Mouse (Mus musculus) lung, embryonic 14.5 days (tissue): ENCODE data around the gene Mindy4. TPM values are rescaled to one million over a fixed set of nuclear protein-coding genes. Genes with fewer than 3 reads are reported as not detected.

ENCODE experiments used
- ATAC-seq: fragments of 200-750 bp; cut with Nextera tagmentation; 2 replicates; pipeline ENCODE4 v1.8.0; 2017; ENCODE audit warnings: mild to moderate bottlenecking, moderate TSS enrichment, moderate library complexity; ENCODE audit not compliant: insufficient read depth
- DNase-seq: peaks from one replicate; pipeline ENCODE4 v3.0.0-alpha.2; 2015
- H3K27ac ChIP-seq: fragments of 300-500 bp; sonication (generic); 2 replicates; pipeline ENCODE4 v1.5.1; 2014; ENCODE audit warnings: low read depth, mild to moderate bottlenecking, moderate library complexity
- H3K27me3 ChIP-seq: fragments of 300-500 bp; sonication (generic); 2 replicates; pipeline ENCODE4 v1.6.1; 2014; ENCODE audit warnings: low read length, control low read depth; ENCODE audit not compliant: insufficient read depth
- H3K36me3 ChIP-seq: fragments of 300-500 bp; sonication (generic); 2 replicates; pipeline ENCODE4 v1.6.1; 2014; ENCODE audit warnings: control low read depth; ENCODE audit not compliant: insufficient read depth
- H3K4me1 ChIP-seq: fragments of 300-500 bp; sonication (generic); 2 replicates; pipeline ENCODE4 v1.6.1; 2014; ENCODE audit warnings: antibody characterized with exemption, control low read depth; ENCODE audit not compliant: insufficient read depth
- H3K4me2 ChIP-seq: fragments of 300-500 bp; sonication (generic); 2 replicates; pipeline ENCODE4 v1.6.1; 2014; ENCODE audit warnings: mild to moderate bottlenecking
- H3K4me3 ChIP-seq: fragments of 300-500 bp; sonication (generic); 2 replicates; pipeline ENCODE4 v1.5.1; 2014; ENCODE audit warnings: low read depth, low read length
- H3K9ac ChIP-seq: fragments of 300-500 bp; sonication (generic); 2 replicates; pipeline ENCODE4 v1.6.1; 2014
- H3K9me3 ChIP-seq: fragments of 300-500 bp; sonication (generic); 2 replicates; pipeline ENCODE4 v1.6.1; 2016; ENCODE audit warnings: low read depth, low read length, control low read depth
- CTCF ChIP-seq: IDR thresholded peaks from 2 replicates; pipeline ENCODE4 v1.5.1; 2016; ENCODE audit warnings: antibody characterized with exemption, low read depth
- WGBS: fragments of 180-500 bp; shearing (Covaris S2); extraction: QIAGEN DNeasy Blood & Tissue Kit; methylation state at CpG from one replicate; pipeline ENCODE4 v1.1.7; 2014; 5-methylcytosine and 5-hydroxymethylcytosine counted together
- polyA plus RNA-seq: library from polyadenylated mRNA; unstranded; fragments of >200 nt; fragmentation: Nextera tagmentation; extraction: Ambion mirVana; gene quantifications from 2 replicates; pipeline ENCODE4 v1.2.1, GENCODE M21; 2014

Mindy4 gene
- polyA plus RNA-seq, 1 experiment from 2014 or later: 18.8 TPM

- peak within 1 kb of the TSS; percentile 9 for H3K4me3 ChIP-seq
- TF ChIP-seq CTCF: no peak
Measured at GRCm38 (mm10) chr6:55335989-55336514, 132.9 kb downstream of the Mindy4 start, which contains the start of gene Aqp1. Gene Aqp1 (plus strand): TSS chr6:55336432.

GRCm38 (mm10) chr6:55337242-55337641, 134.1 kb downstream of the Mindy4 start:
- ATAC-seq (no peak), DNase-seq (no peak)
- Histone ChIP-seq H3K9me3 (no peaks in the 10 kb centered on the region), H3K4me3 (peak overlapping the region; percentile 18; the same call in 1 of the 2 replicates), H3K27ac (no peak overlapping the region), H3K4me2 (peak overlapping the region; percentile 40), H3K27me3 (no peaks in the 10 kb centered on the region), H3K9ac (no peak overlapping the region), H3K36me3 (no peaks in the 10 kb centered on the region), H3K4me1 (peaks cover 31% of the 10 kb centered on the region)
- 77% methylated on average over 5 of the region's 5 CpGs for WGBS
- no peak for TF ChIP-seq CTCF

More at GRCm38 (mm10) chr6:55335989-55336514, 132.9 kb downstream of the Mindy4 start, which contains the start of gene Aqp1:
- Histone ChIP-seq H3K27ac (peak within 1 kb of the TSS; percentile 24; the same call in 1 of the 2 replicates), H3K4me1 (peaks cover 24% of the 10 kb centered on the region), H3K4me2 (peak within 1 kb of the TSS; percentile 40), H3K9ac (no peak within 1 kb of the TSS), H3K27me3 (no peaks in the 10 kb centered on the region), H3K36me3 (no peaks in the 10 kb centered on the region), H3K9me3 (no peaks in the 10 kb centered on the region)
- ATAC-seq (peak; percentile 88), DNase-seq (peak; percentile 86)
- WGBS: 10% methylated on average over 12 of the region's 12 CpGs

- H3K9ac ChIP-seq: peak overlapping the region; percentile 20; the same call in 1 of the 2 replicates
- H3K4me3 ChIP-seq: peak overlapping the region; percentile 18; the same call in 1 of the 2 replicates
- no peaks in the 10 kb centered on the region for H3K9me3 ChIP-seq
- no peaks in the 10 kb centered on the region for H3K36me3 ChIP-seq
- WGBS: 30% methylated on average over 6 of the region's 6 CpGs
- H3K27ac ChIP-seq: no peak overlapping the region
- H3K4me2 ChIP-seq: peak overlapping the region; percentile 40
- H3K27me3 ChIP-seq: no peaks in the 10 kb centered on the region
- no peak for ATAC-seq
- no peak for DNase-seq
- TF ChIP-seq CTCF: no peak
- H3K4me1 ChIP-seq: peaks cover 39% of the 10 kb centered on the region
Measured at GRCm38 (mm10) chr6:55338077-55338476, 134.9 kb downstream of the Mindy4 start.

- Histone ChIP-seq H3K4me1 (peaks cover 39% of the 10 kb centered on the region), H3K9ac (no peak overlapping the region), H3K36me3 (no peaks in the 10 kb centered on the region), H3K27me3 (no peaks in the 10 kb centered on the region), H3K9me3 (no peaks in the 10 kb centered on the region), H3K4me2 (peak overlapping the region; percentile 4; the same call in 1 of the 2 replicates), H3K4me3 (no peak overlapping the region), H3K27ac (no peak overlapping the region)
- no peak for ATAC-seq
- no peak for TF ChIP-seq CTCF
- WGBS: 55% methylated on average over 9 of the region's 9 CpGs
- no peak for DNase-seq
Measured at GRCm38 (mm10) chr6:55338934-55339825, 136.0 kb downstream of the Mindy4 start.

GRCm38 (mm10) chr6:55341688-55342087, 138.5 kb downstream of the Mindy4 start:
- 10% methylated on average over 5 of the region's 5 CpGs for WGBS
- H3K27ac ChIP-seq: peak overlapping the region; percentile 68
- peak; percentile 68 for ATAC-seq
- H3K4me3 ChIP-seq: no peak overlapping the region
- H3K9me3 ChIP-seq: no peaks in the 10 kb centered on the region
- no peak for TF ChIP-seq CTCF
- DNase-seq: peak; percentile 72
- H3K36me3 ChIP-seq: no peaks in the 10 kb centered on the region
- H3K27me3 ChIP-seq: no peaks in the 10 kb centered on the region
- no peak overlapping the region for H3K4me2 ChIP-seq
- H3K9ac ChIP-seq: no peak overlapping the region
- H3K4me1 ChIP-seq: peaks cover 30% of the 10 kb centered on the region

- no peak; the same call in 1 of the 2 replicates for TF ChIP-seq CTCF
- ATAC-seq (peak; percentile 48), DNase-seq (peak; percentile 58)
- Histone ChIP-seq H3K9me3 (no peaks in the 10 kb centered on the region), H3K4me3 (no peak overlapping the region), H3K9ac (no peak overlapping the region; the same call in 1 of the 2 replicates), H3K27ac (peak overlapping the region; percentile 80), H3K4me2 (no peak overlapping the region), H3K36me3 (no peaks in the 10 kb centered on the region), H3K27me3 (no peaks in the 10 kb centered on the region), H3K4me1 (peaks cover 24% of the 10 kb centered on the region)
- 34% methylated on average over 9 of the region's 9 CpGs for WGBS
Measured at GRCm38 (mm10) chr6:55342328-55342727, 139.1 kb downstream of the Mindy4 start.

GRCm38 (mm10) chr6:55343446-55343845, 140.3 kb downstream of the Mindy4 start:
- 82% methylated on average over 10 of the region's 10 CpGs for WGBS
- TF ChIP-seq CTCF: no peak
- H3K9me3 ChIP-seq: no peaks in the 10 kb centered on the region

More at GRCm38 (mm10) chr6:55343446-55343845, 140.3 kb downstream of the Mindy4 start:
- no peak overlapping the region for H3K4me2 ChIP-seq
- H3K27me3 ChIP-seq: no peaks in the 10 kb centered on the region
- no peak overlapping the region for H3K27ac ChIP-seq
- H3K36me3 ChIP-seq: no peaks in the 10 kb centered on the region
- peaks cover 24% of the 10 kb centered on the region for H3K4me1 ChIP-seq
- no peak overlapping the region for H3K9ac ChIP-seq
- no peak overlapping the region for H3K4me3 ChIP-seq
- no peak for ATAC-seq
- no peak for DNase-seq
